Mouse (Mus musculus) lung, embryonic 15.5 days (tissue): ENCODE results near the gene Cryba4. TPM values are rescaled to one million over a fixed set of nuclear protein-coding genes. Genes with fewer than 3 reads are reported as not detected.

ENCODE experiments used
- ATAC-seq: fragments of 200-750 bp; cut with Nextera tagmentation; 2 replicates; pipeline ENCODE4 v1.8.0; 2017; ENCODE audit warnings: moderate number of reproducible peaks, borderline replicate concordance; ENCODE audit not compliant: low FRiP score, low TSS enrichment; ENCODE audit errors: extremely low read depth
- H3K27ac ChIP-seq: fragments of 300-500 bp; sonication (generic); 2 replicates; pipeline ENCODE4 v1.5.1; 2015; ENCODE audit warnings: moderate library complexity, mild to moderate bottlenecking, inconsistent platforms
- H3K27me3 ChIP-seq: fragments of 300-500 bp; sonication (generic); 2 replicates; pipeline ENCODE4 v1.6.1; 2015; ENCODE audit warnings: inconsistent platforms
- H3K36me3 ChIP-seq: fragments of 300-500 bp; sonication (generic); 2 replicates; pipeline ENCODE4 v1.6.1; 2015; ENCODE audit warnings: inconsistent platforms
- H3K4me1 ChIP-seq: fragments of 300-500 bp; sonication (generic); 2 replicates; pipeline ENCODE4 v1.6.1; 2015; ENCODE audit warnings: inconsistent platforms
- H3K4me2 ChIP-seq: fragments of 300-500 bp; sonication (generic); 2 replicates; pipeline ENCODE4 v1.6.1; 2015; ENCODE audit warnings: inconsistent platforms, mild to moderate bottlenecking, moderate library complexity
- H3K4me3 ChIP-seq: fragments of 300-500 bp; sonication (generic); 2 replicates; pipeline ENCODE4 v1.5.1; 2015; ENCODE audit warnings: mild to moderate bottlenecking, inconsistent platforms
- H3K9ac ChIP-seq: fragments of 300-500 bp; sonication (generic); 2 replicates; pipeline ENCODE4 v1.6.1; 2015; ENCODE audit warnings: inconsistent platforms
- H3K9me3 ChIP-seq: fragments of 300-500 bp; sonication (generic); 2 replicates; pipeline ENCODE4 v1.6.1; 2016; ENCODE audit warnings: inconsistent platforms
- WGBS: fragments of 180-500 bp; shearing (Covaris S2); methylation state at CpG from one replicate; pipeline ENCODE4 v1.1.7; 2015; 5-methylcytosine and 5-hydroxymethylcytosine counted together
- polyA plus RNA-seq: library from polyadenylated mRNA; unstranded; fragments of >200 nt; fragmentation: Nextera tagmentation; extraction: Ambion mirVana; gene quantifications from 2 replicates; pipeline ENCODE4 v1.2.1, GENCODE M21; 2015

Gene Cryba4
- 1.3 and 1.6 TPM in 2 replicates for polyA plus RNA-seq

DNA sequence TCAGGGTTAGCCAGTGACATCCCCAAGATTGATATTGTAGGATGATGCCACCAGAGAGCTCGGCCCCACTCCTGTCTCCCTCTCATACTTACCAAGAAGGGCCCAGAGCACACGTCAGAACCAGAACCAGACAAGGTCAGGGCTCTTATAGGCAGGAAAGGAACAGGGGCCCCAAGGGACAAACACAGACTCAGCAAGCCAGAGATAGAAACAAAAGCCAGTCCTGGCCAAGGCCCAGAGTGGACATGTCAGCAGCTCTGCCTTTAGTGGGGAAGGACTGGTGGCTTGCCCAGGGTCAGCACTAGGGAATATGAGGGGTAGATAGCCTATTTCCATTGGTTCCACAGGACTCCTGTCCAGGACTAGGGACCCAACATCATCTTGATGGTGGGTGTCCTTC is at the start of gene Cryba4:
TSS of gene Cryba4 (minus strand) at position 119 of the 400 bp plus-strand sequence.
- H3K27me3 ChIP-seq = 0 out of 2 replicates have a peak, but pooled peaks cover 6% of the 10 kb centered on the region
- no peak within 1 kb of the TSS for H3K4me3 ChIP-seq
- 47% methylated on average over 2 of the region's 2 CpGs for WGBS
- no peak within 1 kb of the TSS for H3K27ac ChIP-seq
- H3K36me3 ChIP-seq = no peaks in the 10 kb centered on the region
- H3K4me2 ChIP-seq = no peak within 1 kb of the TSS
- H3K4me1 ChIP-seq = peaks cover 21% of the 10 kb centered on the region
- no peak for ATAC-seq
- H3K9ac ChIP-seq = no peak within 1 kb of the TSS
- H3K9me3 ChIP-seq = no peaks in the 10 kb centered on the region

DNA sequence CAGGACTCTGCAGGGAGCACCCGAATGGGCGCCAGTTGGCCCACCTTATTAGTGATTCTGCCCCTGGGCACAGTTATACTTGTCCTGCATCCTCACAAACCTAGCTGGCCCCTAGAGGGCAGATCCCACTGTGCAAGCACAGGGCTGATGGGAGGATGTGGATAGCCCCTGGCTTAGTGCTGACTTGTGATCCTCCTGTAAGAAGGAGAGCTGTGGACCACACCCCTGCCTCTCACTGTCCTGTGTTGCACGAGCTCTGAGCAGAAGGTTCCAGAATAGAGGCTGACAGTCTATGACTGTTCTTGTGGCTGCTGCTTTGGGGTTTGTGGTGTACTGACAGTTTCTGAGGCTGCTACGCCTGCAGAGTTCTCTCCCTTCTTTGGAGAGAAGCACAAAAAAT is 49.4 kb upstream of the Cryba4 start:
- Histone ChIP-seq H3K36me3 (no peaks in the 10 kb centered on the region), H3K27me3 (no peaks in the 10 kb centered on the region), H3K4me3 (no peak overlapping the region), H3K9ac (no peak overlapping the region), H3K27ac (peak overlapping the region; percentile 12; the same call in 1 of the 2 replicates), H3K9me3 (no peaks in the 10 kb centered on the region), H3K4me1 (peaks cover 29% of the 10 kb centered on the region), H3K4me2 (no peak overlapping the region)
- no peak for ATAC-seq
- 77% methylated on average over 4 of the region's 4 CpGs for WGBS

DNA sequence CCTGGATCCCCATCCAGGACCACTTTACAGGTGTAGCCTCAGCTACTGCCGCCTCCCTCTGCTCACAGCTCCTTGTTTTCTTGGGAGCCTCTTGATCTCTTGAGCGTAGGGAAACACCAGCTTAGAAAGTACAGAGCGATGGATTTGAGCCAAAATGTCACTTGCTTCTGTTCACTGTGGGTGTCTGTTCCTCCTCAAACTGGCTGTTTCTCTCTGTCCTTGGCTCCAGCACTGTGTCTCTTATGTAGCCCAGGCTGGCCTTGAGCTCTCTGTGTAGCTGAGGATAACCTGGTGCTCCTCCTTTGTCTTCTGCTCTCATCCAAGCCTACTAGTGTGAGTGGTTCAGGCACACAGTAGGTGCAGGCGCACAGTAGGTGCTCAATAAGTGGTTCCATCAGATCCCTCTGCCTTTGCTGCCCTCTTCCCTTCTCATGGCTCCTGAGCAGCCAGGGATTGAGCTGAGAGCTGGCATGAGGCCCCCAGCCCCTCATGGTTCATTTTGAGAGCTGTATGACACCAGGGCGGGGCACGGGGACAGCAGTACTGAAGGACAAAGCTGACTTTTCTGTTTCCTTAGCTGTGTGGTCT is 48.5 kb upstream of the Cryba4 start:
- Histone ChIP-seq H3K27me3 (no peaks in the 10 kb centered on the region), H3K9me3 (no peaks in the 10 kb centered on the region), H3K9ac (no peak overlapping the region), H3K4me2 (no peak overlapping the region), H3K4me3 (no peak overlapping the region), H3K27ac (no peak overlapping the region; the same call in 1 of the 2 replicates), H3K36me3 (no peaks in the 10 kb centered on the region), H3K4me1 (peaks cover 37% of the 10 kb centered on the region)
- 77% methylated on average over 6 of the region's 6 CpGs for WGBS
- ATAC-seq = no peak

DNA sequence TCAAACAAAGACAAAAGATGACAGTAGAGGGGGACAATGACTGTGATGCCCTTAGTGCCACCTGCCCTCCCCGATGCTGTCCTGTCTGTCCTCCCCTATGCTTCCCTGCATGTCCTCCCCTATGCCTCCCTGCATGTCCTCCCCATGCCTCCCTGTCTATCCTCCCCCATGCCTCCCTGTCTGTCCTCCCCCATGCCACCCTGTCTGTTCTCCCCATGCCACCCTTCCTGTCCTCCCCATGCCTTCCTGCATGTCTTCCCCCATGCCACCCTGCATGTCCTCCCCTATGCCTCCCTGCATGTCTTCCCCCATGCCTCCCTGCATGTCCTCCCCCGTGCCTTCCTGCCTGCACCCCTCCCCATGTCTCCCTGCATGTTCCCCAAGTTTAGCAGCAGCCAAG is 47.8 kb upstream of the Cryba4 start:
- no peak overlapping the region for H3K27ac ChIP-seq
- ATAC-seq = no peak
- H3K9ac ChIP-seq = no peak overlapping the region
- no peaks in the 10 kb centered on the region for H3K9me3 ChIP-seq
- 79% methylated on average over 2 of the region's 2 CpGs for WGBS
- H3K36me3 ChIP-seq = no peaks in the 10 kb centered on the region
- no peak overlapping the region for H3K4me2 ChIP-seq
- H3K4me3 ChIP-seq = no peak overlapping the region
- no peaks in the 10 kb centered on the region for H3K27me3 ChIP-seq
- peaks cover 38% of the 10 kb centered on the region for H3K4me1 ChIP-seq

DNA sequence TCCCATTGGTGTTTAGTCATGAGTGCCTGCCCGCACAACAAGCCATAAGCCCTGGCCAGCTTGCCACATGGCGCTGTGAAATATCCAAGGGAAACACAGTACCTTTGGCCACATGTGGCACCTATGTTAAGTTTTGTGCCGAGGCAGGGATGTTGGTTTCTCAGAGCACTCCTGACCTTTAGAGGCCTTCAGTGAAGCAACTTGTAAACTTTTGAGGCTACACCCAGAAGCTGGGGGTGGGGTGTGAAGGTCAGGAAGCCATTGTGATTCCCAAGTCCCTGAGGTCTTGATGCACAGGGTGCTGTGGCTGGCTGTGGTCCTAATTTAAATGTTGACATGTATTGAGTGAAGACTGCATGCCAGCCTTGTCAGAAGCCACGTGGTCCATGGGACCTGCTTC is 47.1 kb upstream of the Cryba4 start:
- Histone ChIP-seq H3K36me3 (no peaks in the 10 kb centered on the region), H3K27ac (peak overlapping the region; percentile 63; the same call in 1 of the 2 replicates), H3K4me2 (no peak overlapping the region), H3K27me3 (no peaks in the 10 kb centered on the region), H3K4me3 (no peak overlapping the region), H3K9ac (no peak overlapping the region), H3K9me3 (no peaks in the 10 kb centered on the region), H3K4me1 (peaks cover 43% of the 10 kb centered on the region)
- ATAC-seq = no peak
- WGBS = 69% methylated on average over 4 of the region's 4 CpGs

DNA sequence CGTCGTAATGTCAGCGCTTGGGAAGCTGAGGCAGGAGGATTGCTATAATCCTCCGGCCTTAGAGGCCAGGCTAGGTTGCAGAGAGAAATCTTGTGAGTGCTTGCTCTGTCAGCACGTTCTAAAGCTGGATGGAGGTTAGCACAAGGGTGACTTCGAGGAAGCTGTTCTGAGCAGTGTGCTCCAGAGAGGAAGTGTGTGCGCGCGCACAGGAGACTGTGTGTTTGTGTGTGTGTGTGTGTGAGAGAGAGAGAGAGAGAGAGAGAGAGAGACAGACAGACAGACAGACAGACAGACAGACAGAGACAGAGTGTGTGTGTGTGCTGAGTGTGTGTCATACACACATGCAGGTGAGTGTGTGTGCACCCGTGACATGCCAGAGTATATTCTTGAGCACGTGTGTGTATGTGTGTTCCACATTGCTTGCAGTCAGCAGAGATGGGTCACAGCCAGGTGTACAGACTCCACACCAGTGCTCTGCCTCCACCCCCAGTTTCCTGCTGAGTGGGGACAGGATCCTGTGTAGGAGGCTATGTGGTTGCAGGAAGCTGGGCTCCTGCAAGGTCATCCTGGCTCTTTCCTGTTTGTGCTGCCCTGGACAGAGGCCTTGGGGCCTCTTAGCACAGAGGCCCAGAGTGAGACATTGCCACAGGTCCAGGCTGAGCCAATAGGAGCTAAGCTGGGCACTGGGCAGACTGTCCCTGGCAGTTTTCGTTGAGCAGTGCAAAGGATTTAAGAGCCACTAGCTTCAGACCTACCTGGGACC is 46.1 kb upstream of the Cryba4 start:
- ATAC-seq = peak; percentile 59
- no peak overlapping the region for H3K9ac ChIP-seq
- 76% methylated on average over 12 of the region's 12 CpGs for WGBS
- no peaks in the 10 kb centered on the region for H3K9me3 ChIP-seq
- H3K4me3 ChIP-seq = no peak overlapping the region
- H3K27ac ChIP-seq = peak overlapping the region; percentile 72
- H3K4me1 ChIP-seq = peaks cover 43% of the 10 kb centered on the region
- no peaks in the 10 kb centered on the region for H3K36me3 ChIP-seq
- H3K27me3 ChIP-seq = no peaks in the 10 kb centered on the region
- H3K4me2 ChIP-seq = no peak overlapping the region

DNA sequence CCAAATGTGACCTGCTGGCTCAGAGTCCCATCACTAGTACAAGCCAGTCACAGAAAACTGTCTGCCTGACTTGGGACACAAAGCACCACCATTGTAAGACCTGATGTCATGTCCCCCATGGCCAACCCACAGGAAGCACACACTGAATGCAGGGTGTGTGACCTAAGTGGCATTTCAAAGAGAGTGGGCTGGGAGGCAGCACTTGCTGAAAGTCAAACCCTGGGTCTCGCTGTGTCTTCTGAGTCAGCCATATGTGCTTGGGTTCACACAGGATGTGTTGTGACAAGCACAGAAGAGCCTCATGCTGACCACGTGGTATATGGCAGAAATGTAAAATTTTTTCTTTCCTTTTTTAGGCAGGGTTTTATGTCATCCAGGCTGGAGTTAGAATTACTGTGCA is 44.9 kb upstream of the Cryba4 start:
- 66% methylated on average over 2 of the region's 2 CpGs for WGBS
- peak overlapping the region; percentile 72 for H3K27ac ChIP-seq

DNA sequence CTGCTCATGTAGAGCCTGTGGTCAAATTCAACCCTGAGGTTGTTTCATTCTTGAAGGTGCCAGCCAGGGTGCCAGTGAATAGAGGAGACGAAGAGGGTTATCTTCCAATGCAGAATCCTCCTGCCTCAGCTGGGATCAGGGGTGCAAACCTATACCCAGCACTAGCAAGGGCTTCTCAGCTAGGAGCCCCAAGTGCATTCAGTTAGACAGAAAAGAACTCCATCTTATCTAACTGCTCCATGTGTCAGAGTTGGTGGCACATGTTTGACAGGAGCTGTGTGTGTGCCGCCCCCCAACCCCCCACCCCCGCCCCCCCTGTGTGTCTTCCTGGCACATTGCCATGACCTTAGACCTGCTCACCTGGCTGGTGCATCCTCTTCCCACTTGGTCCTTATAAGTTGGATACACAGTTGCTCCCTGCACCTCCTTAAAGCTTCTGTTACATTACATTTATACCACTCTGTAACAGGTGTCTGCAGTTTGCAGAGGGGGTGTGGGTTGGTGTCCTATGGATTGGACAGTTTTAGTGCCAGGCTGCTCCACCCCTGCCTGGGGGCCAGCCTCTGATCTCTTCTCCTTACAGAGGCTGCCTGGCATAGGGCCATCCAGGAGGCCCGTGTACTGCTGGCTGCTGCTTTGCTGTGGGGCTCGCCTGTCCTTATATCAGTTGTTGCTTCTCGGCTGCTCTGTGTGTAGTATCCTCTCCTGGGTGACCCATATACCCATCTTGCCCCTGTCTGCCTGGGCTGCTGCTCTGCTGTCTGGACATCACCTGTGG is 44.3 kb upstream of the Cryba4 start:
- no peak for ATAC-seq
- H3K9ac ChIP-seq = no peak overlapping the region
- peaks cover 33% of the 10 kb centered on the region for H3K4me1 ChIP-seq
- H3K27me3 ChIP-seq = no peaks in the 10 kb centered on the region
- no peaks in the 10 kb centered on the region for H3K36me3 ChIP-seq
- 46% methylated on average over 6 of the region's 6 CpGs for WGBS
- H3K4me2 ChIP-seq = no peak overlapping the region
- H3K27ac ChIP-seq = peak overlapping the region; percentile 72
- no peak overlapping the region for H3K4me3 ChIP-seq
- H3K9me3 ChIP-seq = no peaks in the 10 kb centered on the region

More for the DNA sequence above, 44.9 kb upstream of the Cryba4 start:
- ATAC-seq = no peak
- H3K36me3 ChIP-seq = no peaks in the 10 kb centered on the region
- H3K4me3 ChIP-seq = no peak overlapping the region
- H3K4me2 ChIP-seq = no peak overlapping the region
- H3K9me3 ChIP-seq = no peaks in the 10 kb centered on the region
- no peak overlapping the region for H3K9ac ChIP-seq
- H3K27me3 ChIP-seq = no peaks in the 10 kb centered on the region
- peaks cover 39% of the 10 kb centered on the region for H3K4me1 ChIP-seq

DNA sequence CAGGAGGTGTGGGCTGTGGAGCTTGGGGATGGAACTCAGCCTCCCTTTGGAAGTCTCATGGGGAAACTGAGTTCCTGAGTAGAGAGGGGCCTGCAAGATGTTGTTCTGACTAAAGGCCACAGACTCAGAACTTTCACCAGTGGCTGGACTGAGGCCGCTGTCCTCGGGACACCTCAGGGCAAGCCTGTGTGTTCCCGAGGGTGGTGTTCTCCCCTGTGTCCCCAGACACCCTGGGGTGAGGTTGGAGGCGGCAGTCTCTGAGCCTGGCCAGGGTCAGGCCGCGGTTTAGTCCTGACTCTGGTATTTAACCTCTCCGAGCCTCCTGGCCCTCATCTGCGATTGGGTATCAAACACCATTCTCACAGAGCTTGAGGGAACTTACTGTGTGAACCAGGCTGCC is 43.2 kb upstream of the Cryba4 start:
- no peak overlapping the region for H3K4me3 ChIP-seq

DNA sequence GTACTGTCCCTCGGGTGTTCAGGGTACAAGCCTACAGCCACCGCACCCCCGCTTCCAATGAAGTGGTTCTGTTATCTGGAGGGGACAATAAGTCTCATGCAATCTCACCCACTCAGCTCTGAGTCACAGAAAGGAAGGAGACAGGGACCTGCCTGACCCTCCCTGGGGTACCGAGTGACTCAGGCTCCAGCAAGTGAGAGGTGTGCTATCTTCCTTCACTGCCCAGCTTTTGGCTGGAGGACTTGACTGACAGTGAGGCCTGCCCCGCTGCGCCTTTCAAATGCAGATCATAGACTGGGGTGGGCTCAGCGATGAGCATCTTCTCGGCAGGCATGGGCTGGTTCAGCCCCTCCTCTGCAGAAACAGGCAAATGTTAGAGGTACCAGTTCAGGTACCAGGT is 42.8 kb upstream of the Cryba4 start:
- Histone ChIP-seq H3K4me2 (no peak overlapping the region), H3K36me3 (no peaks in the 10 kb centered on the region), H3K9me3 (no peaks in the 10 kb centered on the region), H3K27me3 (no peaks in the 10 kb centered on the region), H3K4me1 (peaks cover 37% of the 10 kb centered on the region), H3K27ac (no peak overlapping the region), H3K4me3 (no peak overlapping the region), H3K9ac (no peak overlapping the region)
- ATAC-seq = no peak
- WGBS = 52% methylated on average over 8 of the region's 8 CpGs

More for the DNA sequence above, 43.2 kb upstream of the Cryba4 start:
- Histone ChIP-seq H3K36me3 (no peaks in the 10 kb centered on the region), H3K4me1 (peaks cover 33% of the 10 kb centered on the region), H3K27me3 (no peaks in the 10 kb centered on the region), H3K27ac (no peak overlapping the region), H3K4me2 (no peak overlapping the region), H3K9ac (no peak overlapping the region), H3K9me3 (no peaks in the 10 kb centered on the region)
- WGBS = 65% methylated on average over 8 of the region's 8 CpGs
- no peak for ATAC-seq

DNA sequence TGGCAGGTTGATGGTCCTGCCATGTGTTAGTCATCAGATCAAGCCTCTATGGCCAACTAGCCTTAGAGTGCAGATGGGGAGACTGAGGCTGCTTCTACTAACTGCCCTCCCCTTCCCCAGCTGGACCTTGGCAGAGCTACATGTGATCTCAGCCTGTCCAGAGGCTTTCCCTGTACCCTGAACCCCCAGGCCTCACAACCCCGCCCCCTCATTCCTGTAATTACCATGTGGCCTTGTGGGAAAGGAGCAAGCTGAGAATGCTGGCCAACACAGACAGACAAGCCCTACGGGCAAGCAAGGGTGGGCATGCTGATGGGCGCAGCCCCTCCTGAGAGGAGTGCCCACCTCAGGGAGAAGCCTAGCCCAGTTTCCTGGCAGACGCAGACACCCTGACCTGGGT is 42.4 kb upstream of the Cryba4 start:
- no peaks in the 10 kb centered on the region for H3K27me3 ChIP-seq
- no peak overlapping the region for H3K27ac ChIP-seq
- no peak overlapping the region for H3K4me3 ChIP-seq
- H3K9me3 ChIP-seq = no peaks in the 10 kb centered on the region
- peaks cover 39% of the 10 kb centered on the region for H3K4me1 ChIP-seq
- H3K36me3 ChIP-seq = no peaks in the 10 kb centered on the region
- no peak for ATAC-seq
- no peak overlapping the region for H3K9ac ChIP-seq
- 80% methylated on average over 4 of the region's 4 CpGs for WGBS
- no peak overlapping the region for H3K4me2 ChIP-seq

DNA sequence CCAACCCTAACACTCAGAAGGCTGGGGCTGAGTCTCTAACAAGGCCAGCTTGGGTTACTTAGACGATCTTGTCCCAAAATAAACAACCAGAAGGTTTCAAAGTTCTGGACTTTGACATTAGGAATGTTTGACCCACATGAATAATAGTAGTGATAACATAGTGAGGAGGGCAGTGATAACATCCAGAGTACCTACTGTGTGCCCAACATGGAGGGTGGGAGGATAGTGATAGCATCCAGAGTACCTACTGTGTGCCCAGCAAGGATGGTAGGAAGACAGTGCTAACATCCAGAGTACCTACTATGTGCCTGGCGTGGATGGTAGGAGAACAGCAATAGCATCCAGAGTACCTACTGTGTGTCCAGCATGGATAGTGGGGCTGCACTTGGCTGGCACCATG is 41.5 kb upstream of the Cryba4 start:
- no peaks in the 10 kb centered on the region for H3K36me3 ChIP-seq
- WGBS = 46% methylated on average over 2 of the region's 2 CpGs
- H3K27ac ChIP-seq = no peak overlapping the region
- no peak overlapping the region for H3K9ac ChIP-seq
- H3K4me2 ChIP-seq = no peak overlapping the region
- no peak for ATAC-seq
- H3K27me3 ChIP-seq = no peaks in the 10 kb centered on the region
- no peak overlapping the region for H3K4me3 ChIP-seq
- H3K4me1 ChIP-seq = peaks cover 39% of the 10 kb centered on the region
- H3K9me3 ChIP-seq = no peaks in the 10 kb centered on the region
